Mouse (Mus musculus) G1E (cell line): ENCODE data around the gene Dpm2. TPM values are rescaled to one million over a fixed set of nuclear protein-coding genes. Genes with fewer than 3 reads are reported as not detected.
A peak's percentile ranks its signal among the peaks of the same experiment; 100 is the strongest.

Experiments used
- ATAC-seq: 2 replicates; pipeline ENCODE4 v1.8.0; 2016; ENCODE audit warnings: mild to moderate bottlenecking; ENCODE audit not compliant: insufficient number of reproducible peaks, poor library complexity, low FRiP score, severe bottlenecking; ENCODE audit errors: extremely low read depth
- DNase-seq: peaks from one replicate; pipeline ENCODE4 v3.0.0; 2012; ENCODE audit warnings: low spot score
- H3K27me3 ChIP-seq: 2 replicates; pipeline ENCODE4 v1.6.1; 2012; ENCODE audit warnings: mild to moderate bottlenecking, low read length, inconsistent platforms; ENCODE audit not compliant: insufficient read depth
- H3K36me3 ChIP-seq: replicated peaks from 2 replicates; pipeline ENCODE3; 2012; ENCODE audit warnings: mild to moderate bottlenecking, inconsistent platforms
- H3K4me1 ChIP-seq: 2 replicates; pipeline ENCODE4 v1.6.1; 2012; ENCODE audit warnings: low read depth, low read length, inconsistent platforms, mixed read lengths; ENCODE audit not compliant: insufficient read depth
- H3K4me3 ChIP-seq: 2 replicates; pipeline ENCODE4 v1.5.1; 2012; ENCODE audit warnings: low read depth, mild to moderate bottlenecking, inconsistent platforms, low read length, moderate library complexity, mixed read lengths
- H3K9me3 ChIP-seq: replicated peaks from 2 replicates; pipeline ENCODE4 v1.6.1; 2012; ENCODE audit warnings: inconsistent platforms
- CTCF ChIP-seq: IDR thresholded peaks from 2 replicates; pipeline ENCODE4 v1.5.1; 2012; ENCODE audit warnings: low read depth, low read length, inconsistent platforms, mixed read lengths
- GATA1 ChIP-seq: IDR thresholded peaks from 2 replicates; pipeline ENCODE4 v1.6.1; 2012; ENCODE audit warnings: borderline replicate concordance, low read length, inconsistent platforms, mixed read lengths
- GATA2 ChIP-seq: IDR thresholded peaks from 2 replicates; pipeline ENCODE4 v1.6.1; 2012; ENCODE audit warnings: low read depth, low read length, inconsistent platforms, borderline replicate concordance
- POLR2AphosphoS5 ChIP-seq: IDR thresholded peaks from 2 replicates; pipeline ENCODE4 v1.6.1; 2012; ENCODE audit warnings: low read depth, low read length, inconsistent platforms; ENCODE audit not compliant: insufficient replicate concordance
- TAL1 ChIP-seq: conservative IDR thresholded peaks from 2 replicates; pipeline ENCODE4 v1.6.1; 2012; ENCODE audit warnings: low read depth, low read length, inconsistent platforms, mixed read lengths
- polyA plus RNA-seq: library from polyadenylated mRNA; stranded (reverse); fragments of >175 nt; gene quantifications from 2 replicates; pipeline ENCODE4 v1.2.3, GENCODE M21; 2012
- total RNA-seq, 2 experiments: library from RNA; stranded (forward) in 1 of 2; stranded (reverse) in 1 of 2; fragments of 200-1000 nt in 1 of 2; fragments of >200 nt in 1 of 2; fragmentation: Nextera tagmentation in 1 of 2; gene quantifications; 2 replicates each; pipeline ENCODE4 v1.2.3; 2014 to 2017

Dpm2 gene
- total and polyA plus RNA-seq, 3 experiments: 9.4 to 74.6 (median 59.3) TPM

- TF ChIP-seq GATA2: no peak
- TF ChIP-seq TAL1: no peak
- no peak for TF ChIP-seq POLR2AphosphoS5
- no peak for TF ChIP-seq CTCF
- TF ChIP-seq GATA1: no peak
- ATAC-seq (no peak), DNase-seq (no peak)
- peak overlapping the region; percentile 63 for H3K4me3 ChIP-seq
- peaks cover 36% of the 10 kb centered on the region for H3K36me3 ChIP-seq
- H3K4me1 ChIP-seq: peaks cover 73% of the 10 kb centered on the region
- H3K9me3 ChIP-seq: no peaks in the 10 kb centered on the region
- H3K27me3 ChIP-seq: peaks cover 27% of the 10 kb centered on the region; the same call in 1 of the 2 replicates
Observed at GRCm38 (mm10) chr2:32537360-32537905, 33.2 kb upstream of the Dpm2 start.

DNA sequence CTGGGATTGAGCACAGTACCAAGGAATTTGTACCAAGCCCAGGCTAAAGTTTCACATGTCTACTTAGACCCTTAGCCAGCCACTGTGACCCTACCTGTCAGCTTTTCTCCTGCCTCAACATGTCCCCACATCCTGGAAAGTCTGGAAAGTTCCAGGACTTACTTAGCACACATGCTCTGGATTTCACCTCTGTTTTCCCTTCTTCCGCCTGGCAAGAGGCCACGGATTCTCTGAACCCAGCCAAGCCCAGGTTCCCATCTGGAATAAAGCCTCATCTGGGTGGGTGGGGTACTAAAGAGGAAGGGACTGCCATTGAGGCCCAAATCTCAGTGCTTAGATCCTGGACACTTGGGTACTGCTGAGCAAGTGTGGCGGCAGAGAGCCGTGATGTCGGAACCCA is 32.7 kb upstream of the Dpm2 start:
- Histone ChIP-seq H3K36me3 (peaks cover 40% of the 10 kb centered on the region), H3K4me3 (no peak overlapping the region), H3K4me1 (peaks cover 75% of the 10 kb centered on the region), H3K27me3 (peaks cover 27% of the 10 kb centered on the region; the same call in 1 of the 2 replicates), H3K9me3 (no peaks in the 10 kb centered on the region)
- ATAC-seq: no peak
- DNase-seq: no peak
- no peak for TF ChIP-seq GATA1
- TF ChIP-seq GATA2: no peak
- TF ChIP-seq POLR2AphosphoS5: no peak
- TF ChIP-seq TAL1: no peak
- TF ChIP-seq CTCF: no peak

GRCm38 (mm10) chr2:32538461-32538860 is 32.2 kb upstream of the Dpm2 start:
- no peak overlapping the region for H3K4me3 ChIP-seq
- no peak for ATAC-seq
- TF ChIP-seq TAL1: no peak
- TF ChIP-seq GATA2: no peak
- H3K9me3 ChIP-seq: no peaks in the 10 kb centered on the region
- H3K4me1 ChIP-seq: peaks cover 74% of the 10 kb centered on the region
- peaks cover 45% of the 10 kb centered on the region for H3K36me3 ChIP-seq
- H3K27me3 ChIP-seq: peaks cover 27% of the 10 kb centered on the region; the same call in 1 of the 2 replicates
- DNase-seq: no peak

DNA sequence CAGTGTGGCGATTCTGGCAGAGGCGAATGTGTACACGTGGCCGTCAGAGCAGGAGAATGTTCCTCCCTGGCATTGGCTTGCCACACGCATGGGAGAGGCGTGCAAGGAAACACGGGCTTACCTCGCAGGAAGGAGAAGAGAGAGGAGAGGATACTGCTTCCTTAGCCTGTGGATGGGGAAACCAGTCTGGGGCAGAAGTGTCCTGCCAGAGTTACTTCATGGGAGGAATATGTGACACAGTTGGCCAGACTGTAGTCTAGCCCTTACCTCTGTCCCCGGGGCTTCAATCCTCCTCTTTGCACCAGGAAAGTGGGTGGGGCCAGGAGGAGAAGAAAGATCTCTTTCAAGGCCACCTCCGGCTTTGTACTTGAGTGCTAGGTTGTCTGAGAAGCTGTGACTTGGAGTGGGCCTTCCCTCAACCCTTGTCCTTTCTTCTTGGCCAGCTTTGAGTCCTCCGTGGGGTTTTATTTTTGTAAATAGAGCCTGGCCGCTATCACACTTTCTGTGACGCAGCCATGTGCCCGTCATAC is 31.1 kb upstream of the Dpm2 start:
- H3K27me3 ChIP-seq: peaks cover 27% of the 10 kb centered on the region; the same call in 1 of the 2 replicates
- no peak for ATAC-seq
- H3K4me1 ChIP-seq: peaks cover 64% of the 10 kb centered on the region

GRCm38 (mm10) chr2:32541333-32541908 is 29.2 kb upstream of the Dpm2 start:
- no peak for ATAC-seq

More for the DNA sequence above, 31.1 kb upstream of the Dpm2 start:
- TF ChIP-seq CTCF (no peak), GATA2 (no peak), GATA1 (no peak), TAL1 (no peak), POLR2AphosphoS5 (no peak)
- Histone ChIP-seq H3K36me3 (peaks cover 51% of the 10 kb centered on the region), H3K4me3 (no peak overlapping the region), H3K9me3 (no peaks in the 10 kb centered on the region)
- DNase-seq: no peak

GRCm38 (mm10) chr2:32541986-32542573 is 28.6 kb upstream of the Dpm2 start:
- Histone ChIP-seq H3K4me3 (no peak overlapping the region), H3K36me3 (peaks cover 74% of the 10 kb centered on the region), H3K9me3 (no peaks in the 10 kb centered on the region), H3K4me1 (peaks cover 42% of the 10 kb centered on the region), H3K27me3 (peaks cover 15% of the 10 kb centered on the region; the same call in 1 of the 2 replicates)
- TF ChIP-seq POLR2AphosphoS5: no peak
- no peak for TF ChIP-seq CTCF
- no peak for TF ChIP-seq GATA2
- TF ChIP-seq TAL1: no peak
- no peak for TF ChIP-seq GATA1
- no peak for ATAC-seq
- DNase-seq: no peak

More at GRCm38 (mm10) chr2:32541333-32541908, 29.2 kb upstream of the Dpm2 start:
- no peak for TF ChIP-seq CTCF
- TF ChIP-seq POLR2AphosphoS5: no peak
- no peak for TF ChIP-seq TAL1
- TF ChIP-seq GATA2: no peak
- no peak for TF ChIP-seq GATA1
- Histone ChIP-seq H3K27me3 (peaks cover 19% of the 10 kb centered on the region; the same call in 1 of the 2 replicates), H3K4me3 (no peak overlapping the region), H3K36me3 (peaks cover 68% of the 10 kb centered on the region), H3K9me3 (no peaks in the 10 kb centered on the region), H3K4me1 (peaks cover 49% of the 10 kb centered on the region)
- DNase-seq: no peak
